Mouse (Mus musculus) forelimb bud, embryonic 11.5 days (tissue): ENCODE results near the gene Rgs12.
A peak's percentile ranks its signal among the peaks of the same experiment; 100 is the strongest.

Experiments used
- DNase-seq: peaks from one replicate; pipeline ENCODE4 v3.0.0-alpha.2; 2012; ENCODE audit warnings: low read depth, low spot score

Gene Rgs12

GRCm38 (mm10) chr5:34931516-34932457 is 17.5 kb upstream of the Rgs12 start:
- DNase-seq, result no peak

- no peak for DNase-seq
Observed at GRCm38 (mm10) chr5:34932458-34932806, 16.8 kb upstream of the Rgs12 start.

DNA sequence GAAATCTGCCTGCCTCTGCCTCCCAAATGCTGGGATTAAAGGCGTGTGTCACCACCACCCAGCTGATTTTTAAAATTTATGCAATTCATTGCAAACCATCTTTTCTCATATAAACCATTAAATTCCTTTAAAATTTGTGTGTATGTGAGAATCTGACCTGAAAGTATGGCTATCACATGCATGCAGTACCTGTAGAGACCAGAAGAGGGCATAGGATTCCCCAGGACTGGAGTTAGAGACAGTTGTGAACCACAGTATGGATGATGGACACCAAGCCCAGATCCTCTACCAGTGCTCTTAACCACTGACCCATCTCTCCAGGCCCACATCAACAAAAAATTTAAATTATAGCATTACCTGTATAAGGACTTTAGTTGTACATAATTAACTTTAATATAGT is 15.8 kb upstream of the Rgs12 start:
- no peak for DNase-seq

DNA sequence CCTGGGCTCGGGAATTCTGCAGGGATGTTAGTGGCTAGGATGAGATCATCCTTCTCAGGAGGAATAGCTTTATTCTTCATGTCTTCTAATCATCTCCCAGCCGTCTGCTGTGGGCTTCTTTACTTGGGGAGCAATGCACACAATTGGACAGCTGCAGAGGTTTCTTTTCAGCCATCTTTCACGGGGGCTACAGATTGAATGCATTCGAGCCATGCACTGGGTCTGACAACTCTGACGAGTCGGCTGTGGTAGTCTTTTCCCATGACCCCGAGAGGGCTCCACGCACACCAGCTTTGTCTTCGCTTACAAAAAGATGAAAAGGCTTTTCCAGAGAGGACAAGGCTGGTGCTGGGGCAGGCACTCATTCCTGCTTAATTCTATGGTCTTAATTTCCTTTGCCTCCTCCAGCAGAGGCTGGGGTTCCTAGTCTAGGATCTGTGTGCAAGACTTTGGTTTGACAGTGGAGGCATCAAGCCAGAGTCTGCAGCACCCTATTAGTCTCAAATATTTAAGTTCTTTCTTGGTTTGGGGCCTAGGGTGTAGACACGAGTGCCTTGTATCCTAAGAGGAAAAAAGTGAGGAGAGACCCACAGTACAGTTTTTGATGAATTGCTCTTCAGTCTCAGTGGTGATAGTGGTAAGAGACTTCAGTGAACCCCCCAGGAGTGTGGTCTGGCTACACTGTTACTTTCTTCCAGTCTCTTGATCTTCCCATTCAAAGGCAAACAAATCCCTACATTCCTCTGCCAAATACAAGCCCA is 7.4 kb upstream of the Rgs12 start:
- DNase-seq, result no peak

GRCm38 (mm10) chr5:34943428-34943827 is 5.8 kb upstream of the Rgs12 start:
- DNase-seq, result no peak

GRCm38 (mm10) chr5:34949769-34950211 is 545 bp downstream of the Rgs12 start:
- DNase-seq, result peak; percentile 43

- no peak for DNase-seq
Observed at GRCm38 (mm10) chr5:34950486-34951160, 1.4 kb downstream of the Rgs12 start.

GRCm38 (mm10) chr5:34951161-34951834 is 2.1 kb downstream of the Rgs12 start:
- no peak for DNase-seq

GRCm38 (mm10) chr5:34954508-34954907 is 5.3 kb downstream of the Rgs12 start:
- DNase-seq, result no peak

- no peak for DNase-seq
Observed at GRCm38 (mm10) chr5:34955630-34956029, 6.4 kb downstream of the Rgs12 start.

DNA sequence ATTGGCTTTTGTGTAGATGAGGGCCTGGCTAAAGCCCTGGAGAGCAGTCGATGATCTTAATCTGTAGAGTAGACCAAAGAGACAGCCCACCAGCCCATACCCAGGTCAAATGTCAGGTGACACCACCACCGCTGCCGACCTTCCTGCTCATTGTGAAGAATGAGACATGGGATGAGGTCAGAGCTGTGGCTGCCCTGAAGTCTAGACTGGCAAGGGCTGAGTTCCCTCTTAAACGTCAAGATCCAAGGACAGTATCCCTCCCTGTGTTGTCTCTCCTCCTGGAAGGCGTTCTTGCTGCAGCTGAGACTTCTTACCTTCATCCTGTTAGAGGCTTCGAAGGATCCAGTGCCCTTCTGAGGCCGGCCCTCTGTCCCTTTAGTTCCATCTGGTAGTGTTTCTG is 6.9 kb downstream of the Rgs12 start:
- no peak for DNase-seq

DNA sequence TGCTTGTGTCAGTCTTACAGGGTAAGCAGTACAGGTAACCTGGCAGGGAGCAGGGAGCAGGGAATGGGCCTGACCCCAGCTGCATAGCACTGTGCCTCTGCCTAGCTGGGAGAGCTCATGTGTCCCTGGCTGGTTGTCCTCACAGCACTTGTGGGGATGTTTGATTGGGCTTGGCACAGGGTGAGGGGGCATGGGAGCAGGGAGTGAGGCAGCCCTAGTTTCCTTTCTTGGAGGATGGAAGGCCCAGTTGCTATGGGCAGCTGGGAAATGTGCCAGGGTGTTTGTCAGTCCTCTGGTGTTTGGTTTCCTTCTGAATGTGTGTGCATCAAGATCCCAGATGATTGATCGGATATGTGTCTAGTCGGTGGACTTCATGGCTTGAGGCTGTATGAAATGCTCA is 7.8 kb downstream of the Rgs12 start:
- DNase-seq, result no peak

GRCm38 (mm10) chr5:34960021-34960420 is 10.8 kb downstream of the Rgs12 start:
- no peak for DNase-seq

- no peak for DNase-seq
Observed at GRCm38 (mm10) chr5:34965531-34965930, 16.3 kb downstream of the Rgs12 start.

DNA sequence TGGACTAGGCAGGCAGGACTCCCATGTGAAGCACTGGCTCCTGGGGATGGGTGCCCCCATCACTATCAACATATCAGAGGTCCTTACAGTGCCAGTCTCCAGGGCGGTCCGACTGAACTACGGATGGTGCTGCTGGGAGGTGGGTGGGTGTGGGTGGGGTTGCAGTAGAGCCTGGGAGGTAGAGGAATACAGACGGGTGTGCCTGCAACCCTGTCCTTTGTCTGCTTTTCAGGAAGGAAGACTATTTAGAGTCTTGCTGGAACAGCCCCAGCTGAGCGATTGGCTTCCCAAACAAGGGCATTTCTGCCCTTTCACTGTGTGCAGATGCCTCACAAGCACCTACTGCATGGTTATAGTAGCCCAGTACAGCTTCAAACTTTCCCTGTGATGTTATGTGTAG is 19.1 kb downstream of the Rgs12 start:
- DNase-seq, result no peak

DNA sequence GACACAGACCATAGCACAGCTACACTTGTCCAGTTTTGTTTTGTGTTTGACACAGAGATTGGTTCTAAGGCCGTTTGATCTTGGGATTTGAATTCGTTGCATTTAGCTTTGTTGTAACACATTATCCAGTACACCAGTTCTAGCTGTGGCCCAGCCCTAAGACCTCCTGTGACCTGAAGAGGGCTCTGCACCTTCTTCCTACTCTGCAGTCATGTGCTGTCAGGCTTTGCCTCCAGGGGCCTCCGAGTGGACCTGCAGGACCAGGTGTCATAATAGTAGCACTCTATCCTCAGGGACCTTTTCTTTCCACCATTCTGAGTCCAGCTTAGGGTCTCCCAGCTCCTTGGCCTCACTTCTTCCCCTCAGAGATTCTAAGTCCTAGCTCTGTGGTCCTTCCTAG is 23.2 kb downstream of the Rgs12 start:
- no peak for DNase-seq

GRCm38 (mm10) chr5:34973560-34974317 is 24.5 kb downstream of the Rgs12 start:
- no peak for DNase-seq

GRCm38 (mm10) chr5:34974773-34975443 is 25.7 kb downstream of the Rgs12 start:
- no peak for DNase-seq

- no peak for DNase-seq
Observed at GRCm38 (mm10) chr5:34976540-34977292, 27.5 kb downstream of the Rgs12 start.

DNA sequence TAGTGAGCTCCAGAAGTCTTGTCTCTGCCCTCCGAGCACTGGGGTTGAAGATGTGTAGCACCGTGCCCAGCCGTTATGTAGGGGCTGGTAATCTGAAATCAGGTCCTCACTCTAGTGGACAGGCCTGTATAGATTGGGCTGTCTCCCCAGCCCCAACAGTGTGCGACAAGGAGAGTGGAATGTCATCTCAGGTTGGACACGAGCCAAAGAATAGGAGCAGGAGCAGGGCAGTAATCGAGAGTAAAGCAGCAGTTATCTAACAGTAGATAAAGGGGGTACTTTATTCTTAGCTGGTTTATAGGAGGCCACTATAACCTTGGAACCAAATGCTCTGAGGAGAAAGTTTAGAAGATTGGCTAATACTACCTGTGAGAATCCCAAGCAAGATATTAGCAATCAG is 30.9 kb downstream of the Rgs12 start:
- DNase-seq, result no peak
